Mouse (Mus musculus) small intestine, adult 2 months (tissue): ENCODE data around the gene CN725425. TPM values are rescaled to one million over a fixed set of nuclear protein-coding genes. Genes with fewer than 3 reads are reported as not detected.

Source experiments
- H3K27ac ChIP-seq: fragments of 200-500 bp; 2 replicates; pipeline ENCODE4 v1.5.1; 2012; ENCODE audit warnings: low read depth, low read length, control low read depth, inconsistent platforms; ENCODE audit not compliant: insufficient read depth
- H3K27me3 ChIP-seq: fragments of 200-500 bp; 2 replicates; pipeline ENCODE4 v1.6.1; 2012; ENCODE audit warnings: mild to moderate bottlenecking, moderate library complexity, low read length, inconsistent platforms; ENCODE audit not compliant: control insufficient read depth, insufficient read depth
- H3K36me3 ChIP-seq: fragments of 200-500 bp; 2 replicates; pipeline ENCODE4 v1.6.1; 2012; ENCODE audit warnings: mild to moderate bottlenecking, low read length, control low read depth, inconsistent platforms; ENCODE audit not compliant: control insufficient read depth, insufficient read depth
- H3K4me1 ChIP-seq: fragments of 200-500 bp; 2 replicates; pipeline ENCODE4 v1.6.1; 2012; ENCODE audit warnings: low read length, inconsistent platforms, mixed read lengths; ENCODE audit not compliant: control insufficient read depth, insufficient read depth, insufficient read length
- H3K4me3 ChIP-seq: fragments of 200-500 bp; 2 replicates; pipeline ENCODE4 v1.5.1; 2012; ENCODE audit warnings: low read depth, mild to moderate bottlenecking, control low read depth, inconsistent platforms, low read length, moderate library complexity
- CTCF ChIP-seq: fragments of 200-500 bp; IDR thresholded peaks from 2 replicates; pipeline ENCODE4 v1.5.1; 2012; ENCODE audit warnings: low read depth, mild to moderate bottlenecking, control low read depth, inconsistent platforms, low read length, moderate library complexity, mixed read lengths; ENCODE audit not compliant: insufficient replicate concordance, insufficient read length; ENCODE audit errors: extremely low read depth
- POLR2A ChIP-seq: fragments of 200-500 bp; IDR thresholded peaks from 2 replicates; pipeline ENCODE4 v1.6.1; 2012; ENCODE audit warnings: low read depth, mild to moderate bottlenecking, control low read depth, inconsistent platforms, low read length, moderate library complexity
- WGBS: fragments of 180-500 bp; shearing (Covaris S2); methylation state at CpG from one replicate; pipeline ENCODE4 v1.1.7; 2018; 5-methylcytosine and 5-hydroxymethylcytosine counted together
- polyA plus RNA-seq: library from polyadenylated mRNA; depleted of rRNA; stranded (reverse); fragments of >200 nt; gene quantifications from 2 replicates; pipeline ENCODE4 v1.2.3, GENCODE M21; 2012

CN725425 gene
- polyA plus RNA-seq, 1 experiment: not detected

- Histone ChIP-seq H3K36me3 (no peaks in the 10 kb centered on the region), H3K27ac (no peak overlapping the region), H3K4me1 (no peaks in the 10 kb centered on the region), H3K27me3 (no peaks in the 10 kb centered on the region), H3K4me3 (no peak overlapping the region)
- TF ChIP-seq POLR2A: no peak
- TF ChIP-seq CTCF: no peak
- WGBS: 72% methylated on average over 5 of the region's 5 CpGs
These were observed 38.0 kb downstream of the CN725425 start for GRCm38 (mm10) chr15:91237294-91237693.

- no peak for TF ChIP-seq CTCF
- H3K27me3 ChIP-seq: no peaks in the 10 kb centered on the region
- H3K4me1 ChIP-seq: no peaks in the 10 kb centered on the region
- 79% methylated on average over 3 of the region's 3 CpGs for WGBS
- no peak overlapping the region for H3K27ac ChIP-seq
- H3K4me3 ChIP-seq: no peak overlapping the region
- no peaks in the 10 kb centered on the region for H3K36me3 ChIP-seq
These were observed 41.5 kb downstream of the CN725425 start for GRCm38 (mm10) chr15:91240683-91241335.

- no peak for TF ChIP-seq CTCF
- no peak for TF ChIP-seq POLR2A
- Histone ChIP-seq H3K4me3 (no peak overlapping the region), H3K4me1 (no peaks in the 10 kb centered on the region), H3K36me3 (no peaks in the 10 kb centered on the region), H3K27ac (no peak overlapping the region), H3K27me3 (no peaks in the 10 kb centered on the region)
- WGBS: 77% methylated on average over 6 of the region's 6 CpGs
These were observed 51.5 kb downstream of the CN725425 start for GRCm38 (mm10) chr15:91250815-91251214.

- Histone ChIP-seq H3K27me3 (no peaks in the 10 kb centered on the region), H3K4me3 (no peak overlapping the region), H3K36me3 (no peaks in the 10 kb centered on the region), H3K4me1 (no peaks in the 10 kb centered on the region), H3K27ac (no peak overlapping the region)
- WGBS: 49% methylated on average over 9 of the region's 9 CpGs
- TF ChIP-seq POLR2A: no peak
- TF ChIP-seq CTCF: no peak
These were observed 52.5 kb downstream of the CN725425 start for GRCm38 (mm10) chr15:91251544-91252408.

GRCm38 (mm10) chr15:91252956-91253355 is 53.7 kb downstream of the CN725425 start:
- Histone ChIP-seq H3K27me3 (no peaks in the 10 kb centered on the region), H3K36me3 (no peaks in the 10 kb centered on the region), H3K4me1 (no peaks in the 10 kb centered on the region), H3K4me3 (no peak overlapping the region), H3K27ac (no peak overlapping the region)
- TF ChIP-seq POLR2A: no peak
- no peak for TF ChIP-seq CTCF
- 47% methylated on average over 8 of the region's 8 CpGs for WGBS

GRCm38 (mm10) chr15:91255308-91255707 is 56.0 kb downstream of the CN725425 start:
- 42% methylated on average over 2 of the region's 2 CpGs for WGBS
- H3K27ac ChIP-seq: no peak overlapping the region
- no peaks in the 10 kb centered on the region for H3K27me3 ChIP-seq
- no peak for TF ChIP-seq POLR2A
- no peak for TF ChIP-seq CTCF
- H3K4me3 ChIP-seq: no peak overlapping the region
- H3K36me3 ChIP-seq: no peaks in the 10 kb centered on the region
- no peaks in the 10 kb centered on the region for H3K4me1 ChIP-seq

GRCm38 (mm10) chr15:91257140-91257539 is 57.8 kb downstream of the CN725425 start:
- Histone ChIP-seq H3K27me3 (no peaks in the 10 kb centered on the region), H3K27ac (no peak overlapping the region), H3K4me3 (no peak overlapping the region), H3K4me1 (no peaks in the 10 kb centered on the region), H3K36me3 (no peaks in the 10 kb centered on the region)
- no peak for TF ChIP-seq CTCF
- TF ChIP-seq POLR2A: no peak
- WGBS: 85% methylated on average over 11 of the region's 11 CpGs
